Mouse (Mus musculus): ENCODE measurements around the gene Cyp2b19. TPM values are rescaled to one million over a fixed set of nuclear protein-coding genes. Genes with fewer than 3 reads are reported as not detected.
"Not testable (repeated sequence)": the region's sequence is repeated elsewhere in the genome, so short reads cannot be mapped to it uniquely, and the experiment has no call there.

Cyp2b19 gene
- not detected in 2 replicates for polyA plus RNA-seq (2012; rRNA removed)

GRCm38 (mm10) chr7:26756842-26757241 is at the start of gene Cyp2b19:
Gene Cyp2b19 (plus strand): TSS chr7:26757142.
- DNase-seq (ENCODE audit: extremely low spot score in 1 of 2, low spot score in 1 of 2): no peak

- DNase-seq (ENCODE audit: extremely low spot score in 1 of 2, low spot score in 1 of 2): no peak
These were observed 45.9 kb upstream of the Cyp2b19 start for GRCm38 (mm10) chr7:26711061-26711460.

- no peak for DNase-seq (ENCODE audit: extremely low spot score in 1 of 2, low spot score in 1 of 2)
These were observed 18.0 kb upstream of the Cyp2b19 start for GRCm38 (mm10) chr7:26738940-26739339.

DNA sequence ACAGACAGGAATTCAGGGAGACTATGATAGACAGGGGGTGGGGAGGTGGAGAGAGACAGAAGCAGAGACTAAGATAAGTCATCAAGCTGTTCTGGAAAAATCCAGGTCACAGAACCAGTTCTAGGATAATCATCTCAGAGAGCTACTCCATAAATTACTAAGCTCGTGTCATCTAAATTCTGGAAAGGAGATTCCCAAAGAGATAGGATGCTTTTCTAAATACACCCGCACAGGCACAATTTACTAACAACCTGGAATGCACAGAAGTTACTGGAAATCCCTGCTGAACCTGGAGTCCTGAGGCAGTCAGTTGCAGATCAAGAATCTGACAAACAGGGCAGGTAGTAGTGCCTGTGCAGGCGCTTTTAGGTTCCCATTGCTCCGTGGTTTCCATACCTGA is 13.0 kb upstream of the Cyp2b19 start:
- DNase-seq (ENCODE audit: extremely low spot score in 1 of 2, low spot score in 1 of 2): no peak

DNA sequence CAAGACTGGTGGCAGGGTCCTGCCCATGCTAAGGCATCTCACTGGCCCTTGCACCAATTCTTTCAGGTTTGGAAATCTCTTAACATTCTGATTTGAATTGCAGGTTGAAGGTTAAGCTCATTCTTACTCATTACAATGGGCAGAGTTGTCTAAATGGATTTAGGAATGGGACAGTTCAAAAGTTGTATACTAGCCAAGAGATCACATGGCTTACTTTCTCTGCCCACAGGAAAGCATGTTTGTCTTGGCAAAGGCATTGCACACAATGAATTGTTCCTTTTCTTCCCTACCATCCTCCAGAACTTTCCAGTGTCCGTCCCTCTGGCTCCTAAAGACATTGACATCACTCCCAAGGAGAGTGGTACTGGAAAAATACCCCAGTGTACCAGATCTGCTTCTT is 11.5 kb upstream of the Cyp2b19 start:
- no peak for DNase-seq (ENCODE audit: extremely low spot score in 1 of 2, low spot score in 1 of 2)

GRCm38 (mm10) chr7:26767084-26767483 is 10.1 kb downstream of the Cyp2b19 start:
- no peak for DNase-seq (ENCODE audit: extremely low spot score in 1 of 2, low spot score in 1 of 2)

GRCm38 (mm10) chr7:26769881-26770470 is 13.0 kb downstream of the Cyp2b19 start:
- DNase-seq (ENCODE audit: extremely low spot score in 1 of 2, low spot score in 1 of 2): no peak

DNA sequence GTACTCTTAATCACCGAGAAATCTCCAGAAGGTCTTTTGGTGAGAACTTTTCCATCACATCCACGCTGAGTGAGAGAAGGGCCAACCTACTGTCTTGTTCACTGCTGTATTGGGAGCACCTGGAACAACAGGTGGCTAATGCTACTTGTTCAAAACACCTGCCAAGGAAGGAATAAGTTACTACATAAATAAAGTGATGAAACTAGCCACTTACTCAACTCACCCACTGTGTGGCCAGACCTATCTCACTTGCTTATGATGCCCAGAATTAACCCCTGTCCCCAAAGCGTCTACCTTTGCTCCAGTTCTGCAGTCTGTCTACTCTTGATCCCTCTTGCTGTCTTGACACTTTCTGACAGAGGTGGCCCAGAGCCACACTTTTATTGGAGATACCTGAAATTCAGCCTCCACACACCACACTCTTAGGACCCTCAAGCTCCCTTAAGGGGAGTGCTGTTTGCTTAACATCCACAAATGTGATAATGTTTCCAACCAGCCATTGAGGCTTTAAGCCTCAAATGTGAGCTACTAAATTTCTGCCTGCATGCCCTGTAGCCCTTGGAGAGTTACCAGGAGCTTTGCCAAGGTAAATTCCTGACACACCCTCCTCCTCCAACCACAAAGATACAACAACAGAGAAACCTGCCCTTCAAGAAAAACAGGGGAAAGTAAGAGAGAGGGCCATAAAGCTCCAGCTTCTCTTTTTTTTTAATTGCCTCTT is 16.1 kb downstream of the Cyp2b19 start:
- no peak for DNase-seq (ENCODE audit: extremely low spot score in 1 of 2, low spot score in 1 of 2)

DNA sequence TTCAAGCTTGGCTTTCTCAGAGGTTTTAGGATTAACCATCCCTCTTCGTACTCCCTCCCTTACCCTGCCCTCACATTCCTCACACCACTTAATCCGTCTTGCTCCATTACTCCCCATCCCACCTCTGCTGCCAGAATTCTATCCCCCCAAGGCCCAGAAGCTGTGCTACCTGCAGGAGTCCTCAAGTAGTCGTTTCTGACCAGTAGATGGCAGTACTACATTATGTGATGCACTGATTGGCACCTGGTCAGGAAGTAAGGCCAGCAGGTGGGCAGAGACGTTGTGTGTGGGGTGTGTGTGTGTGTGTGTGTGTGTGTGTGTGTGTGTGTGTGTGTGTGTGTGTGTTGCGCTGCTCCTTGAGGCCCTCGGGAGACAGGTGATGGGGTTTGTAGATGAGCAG is 18.9 kb downstream of the Cyp2b19 start:
- peak in 1 of 2 experiments; percentile 39 for DNase-seq (ENCODE audit: extremely low spot score in 1 of 2, low spot score in 1 of 2)

DNA sequence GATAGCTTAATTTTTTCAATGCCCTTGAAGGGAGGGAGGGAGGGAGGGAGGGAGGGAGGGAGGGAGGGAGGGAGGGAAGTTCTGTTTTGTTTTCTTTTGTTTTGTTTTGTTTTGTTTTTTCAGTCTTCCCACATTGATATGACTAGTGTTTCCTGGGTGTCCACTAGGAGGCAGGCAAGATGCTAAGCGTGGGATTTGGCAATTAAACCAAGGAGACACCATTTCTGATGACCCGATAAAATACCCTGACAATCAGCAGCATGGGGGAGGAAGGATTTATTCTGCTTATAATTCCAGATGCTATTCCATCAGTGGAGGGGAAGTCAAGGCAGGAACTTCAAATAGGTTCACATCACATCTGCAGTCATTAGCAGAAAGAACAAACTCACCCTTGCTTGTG is 20.9 kb downstream of the Cyp2b19 start:
- DNase-seq (ENCODE audit: extremely low spot score in 1 of 2, low spot score in 1 of 2): no peak

DNA sequence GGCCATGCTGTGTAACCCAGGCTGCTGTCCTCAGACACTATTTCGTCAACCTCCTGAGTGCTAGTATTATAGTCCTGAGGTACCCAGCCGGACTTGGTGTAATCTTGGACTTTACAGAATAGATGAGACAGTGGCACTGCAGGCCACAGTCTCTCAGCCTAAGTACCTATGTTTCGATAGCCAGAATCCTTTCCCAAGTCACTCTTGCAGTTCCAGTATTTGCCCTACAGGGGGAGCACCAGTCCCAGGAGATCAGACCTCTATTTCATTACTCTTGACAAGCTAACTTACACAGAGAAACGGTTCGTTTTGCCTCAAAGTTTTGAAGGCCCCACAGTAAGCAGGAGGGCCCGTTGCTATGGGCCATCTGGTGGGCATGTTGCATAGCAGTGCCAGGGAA is 21.5 kb downstream of the Cyp2b19 start:
- DNase-seq (ENCODE audit: extremely low spot score in 1 of 2, low spot score in 1 of 2): peak in 1 of 2 experiments; percentile 70

DNA sequence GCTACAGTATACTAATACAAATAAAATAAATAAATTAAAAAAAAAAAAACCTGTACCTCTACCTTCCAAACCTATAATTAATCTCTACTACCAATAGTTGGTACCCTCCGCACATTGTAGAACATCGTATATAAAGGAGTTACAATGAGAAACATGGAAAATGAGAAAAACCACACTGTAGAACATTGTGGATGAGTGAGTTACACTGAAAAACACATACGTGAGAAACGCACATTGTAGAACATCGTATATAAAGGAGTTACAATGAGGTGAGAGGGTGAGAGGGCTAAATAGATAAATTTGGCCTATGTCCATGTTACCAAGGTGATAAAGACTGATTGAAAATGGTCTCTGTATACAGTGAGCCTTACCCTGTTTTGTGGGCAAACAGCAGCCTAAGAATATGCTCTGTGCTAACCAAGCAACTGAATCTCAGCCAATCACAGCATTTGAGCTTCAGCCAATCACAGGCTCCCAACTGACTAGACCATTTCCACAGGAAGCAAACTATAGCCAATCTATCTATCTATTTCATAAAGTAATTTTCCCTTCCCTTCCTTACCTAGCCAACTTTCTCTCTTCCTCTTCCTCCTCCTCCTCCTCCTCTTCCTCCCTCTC is 23.0 kb downstream of the Cyp2b19 start:
- peak in 1 of 2 experiments; percentile 18 for DNase-seq (ENCODE audit: extremely low spot score in 1 of 2, low spot score in 1 of 2)

GRCm38 (mm10) chr7:26780510-26780909 is 23.6 kb downstream of the Cyp2b19 start:
- peak in 1 of 2 experiments; percentile 43 for DNase-seq (ENCODE audit: extremely low spot score in 1 of 2, low spot score in 1 of 2)

DNA sequence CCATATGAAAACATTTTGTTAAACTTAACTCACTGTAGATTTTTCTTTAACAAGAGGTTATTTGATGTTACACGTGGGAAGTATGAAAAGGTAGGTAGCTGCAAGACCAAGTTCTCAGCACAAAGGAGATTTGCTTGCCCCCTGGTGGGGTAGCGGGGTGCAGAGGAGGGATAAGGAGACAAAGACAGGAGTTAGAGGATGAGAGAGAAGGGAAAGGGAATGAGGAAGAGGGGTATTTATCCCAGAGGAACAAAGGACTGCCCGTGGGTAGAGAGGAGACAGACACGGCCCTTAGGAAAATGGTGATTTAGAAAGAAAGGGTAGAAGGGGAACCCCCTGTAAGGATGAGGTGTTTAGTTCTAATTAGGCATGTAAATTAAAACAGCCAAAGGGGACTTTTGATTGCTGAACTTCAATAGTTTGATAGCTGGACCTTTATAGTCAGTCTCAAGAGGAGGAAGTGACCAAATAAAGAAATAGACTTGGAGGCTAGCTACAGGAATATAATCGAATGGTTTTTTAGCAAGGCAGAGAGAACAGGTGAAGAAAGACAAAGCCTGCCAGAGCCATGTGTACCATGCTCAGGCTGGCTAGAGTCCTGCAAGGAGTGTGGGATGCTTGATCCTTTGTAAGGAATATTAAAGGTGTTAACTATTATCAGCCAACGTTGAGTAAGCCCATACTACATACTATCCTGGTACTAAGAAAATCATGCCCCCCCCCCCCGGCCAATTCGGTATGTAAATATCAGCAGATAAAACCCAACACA is 24.2 kb downstream of the Cyp2b19 start:
- no peak for DNase-seq (ENCODE audit: extremely low spot score in 1 of 2, low spot score in 1 of 2)

DNA sequence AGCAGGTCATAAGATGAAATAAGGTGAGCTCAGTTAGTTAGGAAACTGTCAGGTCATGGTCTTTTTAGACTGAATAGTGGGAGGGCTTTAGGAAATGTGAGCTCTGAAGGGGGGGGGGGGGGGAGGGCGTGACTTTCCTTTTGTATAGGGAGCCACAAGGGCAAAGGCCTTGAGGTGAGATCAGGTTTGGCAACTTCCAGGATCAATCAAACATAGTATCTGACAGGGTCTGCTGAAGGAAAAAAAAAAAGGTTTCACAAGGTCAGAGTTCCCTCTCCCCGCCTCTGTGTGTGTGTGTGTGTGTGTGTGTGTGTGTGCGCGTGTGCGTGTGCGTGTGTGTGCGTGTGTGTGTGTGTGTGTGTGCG is 24.8 kb downstream of the Cyp2b19 start:
- no peak for DNase-seq (ENCODE audit: extremely low spot score in 1 of 2, low spot score in 1 of 2)

- no peak for DNase-seq (ENCODE audit: extremely low spot score in 1 of 2, low spot score in 1 of 2)
These were observed 26.2 kb downstream of the Cyp2b19 start for GRCm38 (mm10) chr7:26783163-26783562.

GRCm38 (mm10) chr7:26786013-26786412 is 29.1 kb downstream of the Cyp2b19 start:
- DNase-seq (ENCODE audit: extremely low spot score in 1 of 2, low spot score in 1 of 2): not testable (repeated sequence)

DNA sequence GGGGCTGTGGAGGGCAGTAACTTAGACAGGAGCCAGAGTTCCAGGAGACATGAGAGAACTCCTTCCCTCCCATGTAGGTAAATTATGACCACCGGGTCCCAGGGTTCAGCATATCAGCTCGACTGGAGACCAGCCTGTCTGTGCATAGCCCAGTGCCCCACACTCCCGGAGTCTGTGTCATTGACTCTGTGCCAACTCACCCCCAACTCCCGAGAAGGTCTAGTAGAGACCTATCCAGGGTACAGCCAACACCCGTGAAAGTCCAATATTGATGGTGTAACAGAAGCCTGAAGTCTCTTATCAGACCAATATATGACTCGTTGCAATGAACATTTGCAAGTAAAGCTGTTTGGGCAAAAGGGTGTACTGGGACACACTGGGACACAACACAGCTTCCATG is 33.0 kb downstream of the Cyp2b19 start:
- DNase-seq (ENCODE audit: extremely low spot score in 1 of 2, low spot score in 1 of 2): no peak

- no peak for DNase-seq (ENCODE audit: extremely low spot score in 1 of 2, low spot score in 1 of 2)
These were observed 43.2 kb downstream of the Cyp2b19 start for GRCm38 (mm10) chr7:26800104-26800503.

DNA sequence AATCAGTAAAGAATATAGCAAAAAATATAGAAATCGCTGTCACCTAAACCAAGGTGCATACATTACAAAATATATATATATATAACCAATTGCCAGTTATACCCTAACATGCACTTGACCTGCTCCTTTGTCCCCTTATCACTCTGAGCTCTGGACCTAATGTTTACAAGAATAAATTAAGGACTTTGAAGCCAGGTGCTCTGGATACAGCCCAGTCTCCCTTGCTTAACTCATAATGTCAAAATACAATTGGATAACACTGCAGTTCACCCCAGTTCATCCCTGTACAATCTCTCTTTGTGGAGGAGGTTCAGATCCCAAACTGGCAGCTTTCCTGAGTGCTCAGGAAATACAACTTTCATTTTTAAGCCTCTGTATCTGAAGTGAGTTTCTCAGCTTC is 44.1 kb downstream of the Cyp2b19 start:
- no peak for DNase-seq (ENCODE audit: extremely low spot score in 1 of 2, low spot score in 1 of 2)

GRCm38 (mm10) chr7:26808592-26808991 is 51.6 kb downstream of the Cyp2b19 start, which contains the start of gene Cyp2g1:
Gene Cyp2g1 (plus strand): TSS chr7:26808892.
- DNase-seq (ENCODE audit: extremely low spot score in 1 of 2, low spot score in 1 of 2): no peak
